Mouse (Mus musculus): ENCODE results near the gene Limd2.

DNA sequence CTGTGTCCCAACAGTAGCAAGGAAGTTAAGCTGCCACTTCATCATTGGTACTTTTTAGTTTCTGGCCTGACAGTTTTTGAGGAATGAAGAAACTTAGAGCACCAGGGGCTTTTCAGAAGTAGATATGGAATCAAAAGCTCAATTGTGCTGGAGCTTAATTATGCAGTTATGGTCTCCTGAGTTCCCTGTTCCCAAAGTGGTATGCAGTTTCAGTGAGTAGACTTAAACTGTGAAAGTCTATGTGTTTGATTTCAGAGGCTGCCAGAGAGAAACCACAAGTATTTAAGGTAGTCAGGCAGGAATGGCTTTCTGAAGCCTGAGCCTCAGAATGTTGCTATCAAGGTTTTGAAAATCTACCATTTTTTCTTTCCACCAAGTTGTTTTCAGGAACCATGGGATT lies 49.0 kb downstream of the Limd2 start:
- TF ChIP-seq USF1 (IDR thresholded peaks at IDR 0.05; ENCODE audit: low read depth) (no peak), CTCF (IDR thresholded peaks at IDR 0.05; ENCODE audit: control insufficient read depth, insufficient read depth, insufficient read length) (no peak), CEBPB (IDR thresholded peaks at IDR 0.05; ENCODE audit: low read depth) (no peak)
